Mouse (Mus musculus) ES-Bruce4 (cell line): ENCODE results near the gene Cryab.

Experiments used
- CTCF ChIP-seq: IDR thresholded peaks from one replicate; pipeline ENCODE4 v1.8.1; 2011; ENCODE audit warnings: low read depth, low read length
- EP300 ChIP-seq: IDR thresholded peaks from 2 replicates; pipeline ENCODE4 v1.6.1; 2011; ENCODE audit warnings: low read depth, low read length; ENCODE audit not compliant: insufficient read depth
- POLR2A ChIP-seq: IDR thresholded peaks from one replicate; pipeline ENCODE4 v1.8.1; 2011; ENCODE audit warnings: low read length; ENCODE audit not compliant: insufficient read depth

GRCm38 (mm10) chr9:50797641-50798040 lies 46.5 kb downstream of the Cryab start:
- TF ChIP-seq POLR2A (no peak), CTCF (no peak), EP300 (no peak)
